Mouse (Mus musculus): ENCODE results near the gene Slc24a3. TPM values are rescaled to one million over a fixed set of nuclear protein-coding genes. Genes with fewer than 3 reads are reported as not detected.

Gene Slc24a3
- total RNA-seq, 1 experiment: 0.98 TPM

DNA sequence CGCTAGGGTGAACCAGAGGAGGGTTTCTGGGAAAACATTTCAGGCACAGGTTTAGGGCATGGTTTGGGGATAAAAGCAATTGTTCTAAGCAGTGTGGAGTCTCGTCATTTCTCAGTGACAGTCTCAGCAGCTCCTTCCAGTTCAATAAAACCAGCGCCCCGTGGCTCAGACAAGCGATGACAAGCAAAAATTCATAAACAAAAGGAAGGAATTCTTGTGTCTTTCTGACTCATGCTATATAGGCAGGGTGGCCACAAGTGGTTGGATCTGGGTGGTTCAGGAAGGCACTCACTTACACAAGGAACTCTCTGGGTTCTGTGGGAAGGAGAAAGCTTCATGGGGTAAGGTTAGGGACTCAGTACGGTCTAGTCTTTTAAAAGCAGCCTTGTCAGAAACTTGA lies 51.7 kb downstream of the Slc24a3 start:
- H3K27ac ChIP-seq (ENCODE audit: insufficient read depth, low read depth, low read length, poor library complexity, severe bottlenecking): no peak overlapping the region
- in situ Hi-C loops (cut with MboI; ENCODE audit: low sequenced_read_pairs in 2 of 2, unreplicated experiment in 2 of 2): no loop called here
- H3K36me3 ChIP-seq (ENCODE audit: control insufficient read depth, insufficient read depth, low read length, poor library complexity, severe bottlenecking): no peaks in the 10 kb centered on the region

DNA sequence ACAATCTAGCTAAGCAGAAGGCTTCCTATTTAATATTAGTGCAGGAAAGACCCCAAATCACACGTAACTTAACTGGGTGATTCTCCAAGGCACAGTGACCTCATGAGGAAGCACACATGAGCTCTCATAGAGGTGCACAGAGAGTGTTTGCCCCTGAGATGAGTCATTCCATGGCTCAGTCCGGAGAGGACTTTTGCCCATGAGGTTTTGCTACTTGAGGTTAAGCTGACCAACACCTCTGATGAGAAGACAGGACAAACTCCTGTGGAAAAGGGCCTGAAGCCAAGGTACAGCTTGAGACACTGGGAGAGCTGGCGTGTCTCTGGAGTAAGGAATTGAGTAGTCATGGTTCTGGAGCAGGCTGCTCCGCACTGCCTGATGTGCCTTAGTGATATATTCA lies 56.1 kb downstream of the Slc24a3 start:
- Histone ChIP-seq H3K36me3 (ENCODE audit: control insufficient read depth, insufficient read depth, low read length, poor library complexity, severe bottlenecking) (no peaks in the 10 kb centered on the region), H3K4me1 (ENCODE audit: control insufficient read depth in 2 of 2, insufficient read depth in 2 of 2, low read length in 2 of 2, poor library complexity in 1 of 2) (no peaks in the 10 kb centered on the region), H3K4me3 (ENCODE audit: insufficient read depth in 1 of 2, low read depth in 1 of 2, low read length in 2 of 2, poor library complexity in 1 of 2, severe bottlenecking in 1 of 2) (no peak overlapping the region), H3K9me3 (ENCODE audit: control insufficient read depth, insufficient read depth, low read depth, low read length) (no peaks in the 10 kb centered on the region), H3K27ac (ENCODE audit: insufficient read depth, low read depth, low read length, poor library complexity, severe bottlenecking) (no peak overlapping the region), H3K9ac (ENCODE audit: insufficient read depth, low read depth, low read length, poor library complexity, severe bottlenecking) (no peak overlapping the region)
- DNase-seq (ENCODE audit: low read depth, low spot score): no peak
- TF ChIP-seq HCFC1 (IDR thresholded peaks at IDR 0.05; ENCODE audit: borderline replicate concordance, insufficient read depth, low read length) (no peak), ZC3H11A (IDR thresholded peaks at IDR 0.05; ENCODE audit: borderline replicate concordance, low read depth, low read length) (no peak), MAFK (IDR thresholded peaks at IDR 0.05; ENCODE audit: insufficient read depth, low read depth, low read length) (no peak), CHD2 (IDR thresholded peaks at IDR 0.05; ENCODE audit: low read depth, low read length) (no peak), ZNF384 (IDR thresholded peaks at IDR 0.05; ENCODE audit: low read depth, low read length) (no peak)
- in situ Hi-C loops (cut with MboI; ENCODE audit: low sequenced_read_pairs in 2 of 2, unreplicated experiment in 2 of 2): no loop called here

More for the DNA sequence above, 51.7 kb downstream of the Slc24a3 start:
- Histone ChIP-seq H3K4me1 (ENCODE audit: control insufficient read depth in 2 of 2, insufficient read depth in 2 of 2, low read length in 2 of 2, poor library complexity in 1 of 2) (no peaks in the 10 kb centered on the region), H3K9ac (ENCODE audit: insufficient read depth, low read depth, low read length, poor library complexity, severe bottlenecking) (no peak overlapping the region), H3K4me3 (ENCODE audit: insufficient read depth in 1 of 2, low read depth in 1 of 2, low read length in 2 of 2, poor library complexity in 1 of 2, severe bottlenecking in 1 of 2) (no peak overlapping the region), H3K9me3 (ENCODE audit: control insufficient read depth, insufficient read depth, low read depth, low read length) (no peaks in the 10 kb centered on the region)
- no peak for TF ChIP-seq HCFC1 (IDR thresholded peaks at IDR 0.05; ENCODE audit: borderline replicate concordance, insufficient read depth, low read length)
- TF ChIP-seq CHD2 (IDR thresholded peaks at IDR 0.05; ENCODE audit: low read depth, low read length): no peak
- TF ChIP-seq ZNF384 (IDR thresholded peaks at IDR 0.05; ENCODE audit: low read depth, low read length): no peak
- TF ChIP-seq ZC3H11A (IDR thresholded peaks at IDR 0.05; ENCODE audit: borderline replicate concordance, low read depth, low read length): no peak
- TF ChIP-seq MAFK (IDR thresholded peaks at IDR 0.05; ENCODE audit: insufficient read depth, low read depth, low read length): no peak
- DNase-seq (ENCODE audit: low read depth, low spot score): no peak

DNA sequence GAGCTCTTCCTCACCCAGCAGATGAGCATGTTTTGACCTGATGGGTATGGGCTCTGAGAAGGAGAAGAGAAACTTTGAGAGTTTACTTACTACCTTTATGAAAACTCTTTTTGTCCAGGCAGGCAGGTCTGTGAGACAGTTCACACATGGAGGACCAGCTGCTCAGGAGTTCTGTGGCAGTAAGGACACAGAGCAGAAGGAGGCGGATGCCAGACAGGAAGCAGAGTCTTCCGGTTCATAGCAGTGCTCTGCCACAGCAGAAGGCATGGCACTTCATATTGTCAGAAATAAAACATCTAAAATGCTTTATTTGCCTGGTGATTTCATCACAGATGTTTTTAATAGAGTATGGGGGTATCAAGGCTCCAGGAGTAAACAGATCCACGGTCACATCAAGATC lies 58.1 kb downstream of the Slc24a3 start:
- no peak overlapping the region for H3K27ac ChIP-seq (ENCODE audit: insufficient read depth, low read depth, low read length, poor library complexity, severe bottlenecking)
- TF ChIP-seq MAFK (IDR thresholded peaks at IDR 0.05; ENCODE audit: insufficient read depth, low read depth, low read length): no peak
- TF ChIP-seq HCFC1 (IDR thresholded peaks at IDR 0.05; ENCODE audit: borderline replicate concordance, insufficient read depth, low read length): no peak
- no peak for TF ChIP-seq ZC3H11A (IDR thresholded peaks at IDR 0.05; ENCODE audit: borderline replicate concordance, low read depth, low read length)
- no peak for TF ChIP-seq CHD2 (IDR thresholded peaks at IDR 0.05; ENCODE audit: low read depth, low read length)
- TF ChIP-seq ZNF384 (IDR thresholded peaks at IDR 0.05; ENCODE audit: low read depth, low read length): no peak
- H3K4me3 ChIP-seq (ENCODE audit: insufficient read depth in 1 of 2, low read depth in 1 of 2, low read length in 2 of 2, poor library complexity in 1 of 2, severe bottlenecking in 1 of 2): no peak overlapping the region
- H3K9ac ChIP-seq (ENCODE audit: insufficient read depth, low read depth, low read length, poor library complexity, severe bottlenecking): no peak overlapping the region
- H3K9me3 ChIP-seq (ENCODE audit: control insufficient read depth, insufficient read depth, low read depth, low read length): no peaks in the 10 kb centered on the region
- H3K4me1 ChIP-seq (ENCODE audit: control insufficient read depth in 2 of 2, insufficient read depth in 2 of 2, low read length in 2 of 2, poor library complexity in 1 of 2): no peaks in the 10 kb centered on the region
- DNase-seq (ENCODE audit: low read depth, low spot score): no peak
- H3K36me3 ChIP-seq (ENCODE audit: control insufficient read depth, insufficient read depth, low read length, poor library complexity, severe bottlenecking): no peaks in the 10 kb centered on the region
- in situ Hi-C loops (cut with MboI; ENCODE audit: low sequenced_read_pairs in 2 of 2, unreplicated experiment in 2 of 2): no loop called here

DNA sequence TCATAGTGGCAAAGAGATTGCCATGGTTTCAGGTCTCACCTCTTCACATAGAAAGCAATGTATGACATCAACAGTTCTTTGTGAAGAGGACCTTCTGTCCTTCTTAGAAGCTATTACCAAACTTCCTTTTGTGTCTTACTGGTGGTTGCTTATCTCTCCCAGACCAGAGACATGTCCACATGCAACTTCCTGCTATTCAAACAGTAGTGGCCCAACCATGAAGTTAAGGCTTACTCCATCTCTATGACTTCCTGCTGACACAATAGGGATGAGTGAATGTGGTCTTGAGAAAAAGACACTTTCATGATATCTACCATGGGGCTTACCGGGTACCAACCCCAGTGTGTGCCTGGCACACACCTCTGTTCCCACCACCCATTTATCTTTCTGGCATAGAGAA lies 58.5 kb downstream of the Slc24a3 start:
- Histone ChIP-seq H3K9ac (ENCODE audit: insufficient read depth, low read depth, low read length, poor library complexity, severe bottlenecking) (no peak overlapping the region), H3K27ac (ENCODE audit: insufficient read depth, low read depth, low read length, poor library complexity, severe bottlenecking) (no peak overlapping the region), H3K4me1 (ENCODE audit: control insufficient read depth in 2 of 2, insufficient read depth in 2 of 2, low read length in 2 of 2, poor library complexity in 1 of 2) (no peaks in the 10 kb centered on the region), H3K9me3 (ENCODE audit: control insufficient read depth, insufficient read depth, low read depth, low read length) (no peaks in the 10 kb centered on the region), H3K4me3 (ENCODE audit: insufficient read depth in 1 of 2, low read depth in 1 of 2, low read length in 2 of 2, poor library complexity in 1 of 2, severe bottlenecking in 1 of 2) (no peak overlapping the region), H3K36me3 (ENCODE audit: control insufficient read depth, insufficient read depth, low read length, poor library complexity, severe bottlenecking) (no peaks in the 10 kb centered on the region)
- DNase-seq (ENCODE audit: low read depth, low spot score): no peak
- no peak for TF ChIP-seq HCFC1 (IDR thresholded peaks at IDR 0.05; ENCODE audit: borderline replicate concordance, insufficient read depth, low read length)
- no peak for TF ChIP-seq MAFK (IDR thresholded peaks at IDR 0.05; ENCODE audit: insufficient read depth, low read depth, low read length)
- TF ChIP-seq ZNF384 (IDR thresholded peaks at IDR 0.05; ENCODE audit: low read depth, low read length): no peak
- TF ChIP-seq ZC3H11A (IDR thresholded peaks at IDR 0.05; ENCODE audit: borderline replicate concordance, low read depth, low read length): no peak
- TF ChIP-seq CHD2 (IDR thresholded peaks at IDR 0.05; ENCODE audit: low read depth, low read length): no peak
- in situ Hi-C loops (cut with MboI; ENCODE audit: low sequenced_read_pairs in 2 of 2, unreplicated experiment in 2 of 2): no loop called here

DNA sequence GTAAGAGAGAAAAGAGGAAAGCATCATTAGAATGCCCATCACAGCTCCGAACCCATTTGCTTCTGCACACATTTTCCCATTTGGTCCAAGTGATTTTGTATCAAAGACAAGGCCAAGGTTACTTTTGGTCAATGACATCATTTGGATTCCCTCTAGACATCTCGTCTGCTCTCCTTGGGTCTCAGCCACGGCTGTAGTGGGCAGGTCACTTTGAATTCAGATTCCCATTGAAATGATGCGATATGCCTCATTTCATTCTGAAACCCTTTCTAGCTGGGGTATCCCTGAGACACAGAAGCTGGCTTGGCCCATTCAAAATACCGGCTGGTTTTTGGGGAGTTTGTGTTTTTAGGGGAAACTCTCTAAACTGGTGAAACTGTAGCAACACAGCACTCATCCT lies 59.8 kb downstream of the Slc24a3 start:
- Histone ChIP-seq H3K4me1 (ENCODE audit: control insufficient read depth in 2 of 2, insufficient read depth in 2 of 2, low read length in 2 of 2, poor library complexity in 1 of 2) (no peaks in the 10 kb centered on the region), H3K9me3 (ENCODE audit: control insufficient read depth, insufficient read depth, low read depth, low read length) (no peaks in the 10 kb centered on the region), H3K9ac (ENCODE audit: insufficient read depth, low read depth, low read length, poor library complexity, severe bottlenecking) (no peak overlapping the region), H3K27ac (ENCODE audit: insufficient read depth, low read depth, low read length, poor library complexity, severe bottlenecking) (no peak overlapping the region), H3K36me3 (ENCODE audit: control insufficient read depth, insufficient read depth, low read length, poor library complexity, severe bottlenecking) (no peaks in the 10 kb centered on the region), H3K4me3 (ENCODE audit: insufficient read depth in 1 of 2, low read depth in 1 of 2, low read length in 2 of 2, poor library complexity in 1 of 2, severe bottlenecking in 1 of 2) (no peak overlapping the region)
- in situ Hi-C loops (cut with MboI; ENCODE audit: low sequenced_read_pairs in 2 of 2, unreplicated experiment in 2 of 2): no loop called here
- no peak for TF ChIP-seq ZNF384 (IDR thresholded peaks at IDR 0.05; ENCODE audit: low read depth, low read length)
- no peak for TF ChIP-seq CHD2 (IDR thresholded peaks at IDR 0.05; ENCODE audit: low read depth, low read length)
- TF ChIP-seq ZC3H11A (IDR thresholded peaks at IDR 0.05; ENCODE audit: borderline replicate concordance, low read depth, low read length): no peak
- no peak for TF ChIP-seq MAFK (IDR thresholded peaks at IDR 0.05; ENCODE audit: insufficient read depth, low read depth, low read length)
- no peak for TF ChIP-seq HCFC1 (IDR thresholded peaks at IDR 0.05; ENCODE audit: borderline replicate concordance, insufficient read depth, low read length)
- DNase-seq (ENCODE audit: low read depth, low spot score): no peak
